Mouse (Mus musculus) limb, embryonic 10.5 days (tissue): ENCODE measurements at regions not wholly inside any gene's neighbourhood (a gene's known extent, or its start where the extent isn't known, plus 50 kb on each side); places are given as distances from the start of the nearest gene placed in this dataset.
A peak's percentile ranks its signal among the peaks of the same experiment; 100 is the strongest.

Source experiments
- DNase-seq: peaks from one replicate; pipeline ENCODE4 v3.0.0-alpha.2; 2017; ENCODE audit warnings: low spot score
- H3K27ac ChIP-seq: fragments of 300-500 bp; sonication (generic); 2 replicates; pipeline ENCODE4 v1.5.1; 2016; ENCODE audit warnings: mild to moderate bottlenecking
- H3K27me3 ChIP-seq: fragments of 300-500 bp; sonication (generic); 2 replicates; pipeline ENCODE4 v1.6.1; 2016; ENCODE audit warnings: low read depth, mild to moderate bottlenecking; ENCODE audit not compliant: poor library complexity, severe bottlenecking
- H3K36me3 ChIP-seq: fragments of 300-500 bp; sonication (generic); 2 replicates; pipeline ENCODE4 v1.6.1; 2016; ENCODE audit warnings: mild to moderate bottlenecking, moderate library complexity
- H3K4me1 ChIP-seq: fragments of 300-500 bp; sonication (generic); 2 replicates; pipeline ENCODE4 v1.6.1; 2016
- H3K4me3 ChIP-seq: fragments of 300-500 bp; sonication (generic); 2 replicates; pipeline ENCODE4 v1.5.1; 2016; ENCODE audit warnings: mild to moderate bottlenecking, moderate library complexity
- H3K9me3 ChIP-seq: fragments of 300-500 bp; sonication (generic); replicated peaks from 2 replicates; pipeline ENCODE4 v1.6.1; 2016; ENCODE audit warnings: mild to moderate bottlenecking
- WGBS: fragments of 180-500 bp; shearing (Covaris S2); methylation state at CpG from one replicate; pipeline ENCODE4 v1.1.7; 2016; 5-methylcytosine and 5-hydroxymethylcytosine counted together

DNA sequence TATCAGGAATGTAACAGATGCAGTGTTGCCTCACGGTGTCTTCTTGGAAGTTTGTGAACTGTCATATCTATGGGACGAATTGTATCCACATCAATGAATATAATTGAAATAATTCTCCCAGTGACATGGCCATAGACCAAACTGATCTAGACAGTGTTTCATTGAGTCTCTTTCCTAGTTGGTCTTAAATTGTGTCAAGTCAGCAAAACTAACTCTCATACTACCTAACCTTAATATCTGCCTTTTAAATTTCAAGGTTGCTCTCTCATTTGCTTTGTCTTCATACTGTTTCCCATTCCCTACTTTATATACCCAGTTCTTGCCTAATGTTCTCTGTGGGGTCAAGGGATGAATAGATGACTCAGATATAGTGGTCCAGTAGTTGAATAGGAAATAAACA, 397.9 kb upstream of the Gm765 start:
- Histone ChIP-seq H3K27ac (no peak overlapping the region), H3K36me3 (no peaks in the 10 kb centered on the region), H3K9me3 (no peaks in the 10 kb centered on the region), H3K4me3 (no peak overlapping the region), H3K4me1 (peaks cover 10% of the 10 kb centered on the region), H3K27me3 (no peaks in the 10 kb centered on the region)
- no peak for DNase-seq
- WGBS, result 91% methylated on average over 2 of the region's 2 CpGs

DNA sequence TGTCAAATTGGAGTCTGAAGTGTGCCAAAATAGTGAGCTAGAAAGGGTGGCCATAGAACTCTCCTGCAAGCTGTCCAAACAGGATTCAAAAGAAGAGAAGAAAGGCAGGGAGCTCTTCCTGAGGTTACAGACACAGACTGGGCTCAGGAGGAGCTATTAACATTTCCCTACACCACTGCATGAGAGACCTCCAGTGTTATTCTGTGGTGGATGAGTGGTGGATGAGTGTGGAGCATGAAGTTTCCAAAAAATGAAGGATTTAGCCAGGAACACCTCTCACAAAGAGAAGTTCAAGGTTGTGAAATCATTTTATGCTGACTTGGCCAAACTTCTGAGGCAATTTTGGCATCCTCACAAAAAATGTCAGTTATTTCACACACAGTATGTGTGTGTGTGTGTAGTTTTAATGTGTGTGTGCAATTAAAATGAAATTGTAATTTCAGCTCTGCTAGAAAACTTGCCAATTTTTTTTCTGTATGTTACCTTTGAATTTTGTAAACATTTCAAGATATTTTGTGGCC, 388.5 kb upstream of the Gm765 start:
- H3K4me1 ChIP-seq, result no peaks in the 10 kb centered on the region
- H3K27ac ChIP-seq, result no peak overlapping the region
- no peak for DNase-seq
- H3K4me3 ChIP-seq, result no peak overlapping the region
- no peaks in the 10 kb centered on the region for H3K9me3 ChIP-seq
- no peaks in the 10 kb centered on the region for H3K27me3 ChIP-seq
- no peaks in the 10 kb centered on the region for H3K36me3 ChIP-seq

DNA sequence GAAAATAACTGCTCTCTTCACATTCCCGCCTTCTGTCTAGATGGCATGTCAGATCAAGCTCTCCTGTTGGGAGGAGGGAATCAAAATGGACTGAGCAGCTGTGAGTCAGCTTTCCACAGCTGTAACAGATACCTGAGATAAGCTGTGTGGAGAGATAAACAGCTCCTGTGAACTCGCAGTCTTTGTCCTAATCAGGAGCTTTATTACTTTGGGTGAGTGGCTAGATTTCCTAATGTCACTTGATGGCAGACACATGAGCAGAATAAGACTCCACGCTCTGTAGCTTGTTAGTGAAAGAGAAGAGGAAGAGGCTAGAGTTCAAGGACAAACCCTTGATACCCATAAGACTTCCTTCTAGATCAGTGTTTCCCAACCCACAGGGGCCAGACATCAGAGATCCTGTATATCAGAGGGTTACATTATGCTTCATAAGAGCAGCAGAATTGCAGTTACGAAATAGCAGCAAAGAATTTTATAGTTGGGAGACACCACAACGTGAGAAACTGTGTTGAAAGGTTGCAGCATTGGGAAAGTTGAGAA, 384.1 kb upstream of the Gm765 start:
- Histone ChIP-seq H3K4me1 (no peaks in the 10 kb centered on the region), H3K27me3 (no peaks in the 10 kb centered on the region), H3K4me3 (no peak overlapping the region), H3K27ac (no peak overlapping the region), H3K9me3 (no peaks in the 10 kb centered on the region), H3K36me3 (no peaks in the 10 kb centered on the region)
- DNase-seq, result no peak
- WGBS, result 79% methylated on average over 5 of the region's 5 CpGs

DNA sequence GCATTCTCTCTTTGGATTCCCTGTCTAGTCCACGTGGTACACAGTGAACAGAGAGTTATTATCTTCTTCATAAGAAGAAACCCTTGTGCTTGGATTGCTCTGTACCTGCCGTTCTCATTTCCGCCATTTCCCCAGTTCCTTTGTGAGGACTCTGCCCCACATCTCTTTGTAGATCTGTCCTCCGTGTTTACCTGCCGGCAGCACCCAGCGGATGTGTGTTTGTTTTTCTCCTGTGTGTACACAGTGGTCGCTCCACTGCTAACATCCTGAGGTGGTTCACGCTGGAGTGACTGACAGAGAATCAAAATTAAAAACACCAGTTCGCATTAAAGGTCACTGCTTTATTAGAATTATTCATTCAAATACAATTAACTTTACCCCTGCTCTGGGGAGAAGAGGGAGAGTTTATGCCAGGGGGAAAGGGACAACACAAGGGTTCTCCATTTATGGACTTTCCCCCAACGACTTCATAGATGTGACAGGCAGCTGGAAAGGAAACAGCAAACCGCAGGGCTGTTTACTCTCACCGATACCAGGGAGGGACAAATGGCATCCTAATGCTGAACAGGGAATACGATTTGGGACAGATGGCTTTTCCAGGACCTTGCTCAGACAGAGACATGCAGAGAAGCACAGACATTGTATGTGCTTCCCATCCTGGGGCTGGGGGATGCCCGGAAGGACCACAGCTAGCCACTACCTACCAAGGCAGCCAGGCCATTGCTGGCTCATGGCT, 362.5 kb upstream of the Gm765 start:
- Histone ChIP-seq H3K27ac (no peak overlapping the region), H3K4me1 (peaks cover 4% of the 10 kb centered on the region; the same call in 1 of the 2 replicates), H3K27me3 (no peaks in the 10 kb centered on the region), H3K36me3 (no peaks in the 10 kb centered on the region), H3K4me3 (no peak overlapping the region), H3K9me3 (no peaks in the 10 kb centered on the region)
- no peak for DNase-seq
- WGBS, result 71% methylated on average over 14 of the region's 14 CpGs

DNA sequence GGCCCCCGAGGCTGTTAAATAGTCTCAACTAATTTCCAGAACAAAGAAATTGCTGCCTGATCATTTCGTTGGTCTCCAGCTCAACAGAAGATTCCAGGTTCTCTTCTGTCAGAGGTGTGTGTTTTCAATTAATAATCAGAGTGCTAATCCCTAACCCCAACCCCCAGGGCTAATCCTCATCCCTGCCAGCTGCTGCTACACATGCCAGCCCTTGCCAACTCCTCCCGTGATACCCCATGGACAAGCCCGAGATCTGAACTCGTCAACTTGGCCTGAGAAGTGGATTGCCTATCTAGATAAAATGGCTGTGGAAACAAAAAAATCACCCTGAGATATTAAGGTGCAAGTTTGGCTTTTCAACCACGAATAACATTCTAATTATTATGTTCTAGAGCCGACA, 355.0 kb upstream of the Gm765 start:
- Histone ChIP-seq H3K4me3 (no peak overlapping the region), H3K36me3 (no peaks in the 10 kb centered on the region), H3K9me3 (no peaks in the 10 kb centered on the region), H3K27ac (no peak overlapping the region), H3K4me1 (peaks cover 27% of the 10 kb centered on the region), H3K27me3 (no peaks in the 10 kb centered on the region)
- no peak for DNase-seq
- 83% methylated on average over 7 of the region's 7 CpGs for WGBS

DNA sequence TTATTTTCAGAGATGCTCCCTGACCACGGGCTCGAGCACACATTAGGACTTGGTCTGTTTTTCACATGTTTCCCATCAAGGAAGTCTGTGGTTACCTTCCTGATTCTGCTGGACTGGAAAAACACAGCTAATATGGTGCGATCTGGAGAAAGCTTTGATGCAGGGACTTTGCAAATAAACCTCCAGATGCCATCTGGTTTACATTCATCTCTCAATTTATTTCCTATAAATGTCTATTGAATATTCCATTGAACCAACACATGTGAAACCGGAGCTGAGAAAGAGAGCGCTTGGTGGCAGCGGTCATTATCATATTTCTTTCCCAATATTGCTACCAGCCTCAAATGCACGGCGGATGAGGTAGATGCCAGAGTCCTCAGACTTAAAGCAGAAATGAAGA, 350.9 kb upstream of the Gm765 start:
- WGBS, result 47% methylated on average over 8 of the region's 8 CpGs
- Histone ChIP-seq H3K36me3 (no peaks in the 10 kb centered on the region), H3K4me3 (no peak overlapping the region), H3K9me3 (no peaks in the 10 kb centered on the region), H3K27ac (no peak overlapping the region), H3K4me1 (peaks cover 44% of the 10 kb centered on the region), H3K27me3 (no peaks in the 10 kb centered on the region)
- no peak for DNase-seq

DNA sequence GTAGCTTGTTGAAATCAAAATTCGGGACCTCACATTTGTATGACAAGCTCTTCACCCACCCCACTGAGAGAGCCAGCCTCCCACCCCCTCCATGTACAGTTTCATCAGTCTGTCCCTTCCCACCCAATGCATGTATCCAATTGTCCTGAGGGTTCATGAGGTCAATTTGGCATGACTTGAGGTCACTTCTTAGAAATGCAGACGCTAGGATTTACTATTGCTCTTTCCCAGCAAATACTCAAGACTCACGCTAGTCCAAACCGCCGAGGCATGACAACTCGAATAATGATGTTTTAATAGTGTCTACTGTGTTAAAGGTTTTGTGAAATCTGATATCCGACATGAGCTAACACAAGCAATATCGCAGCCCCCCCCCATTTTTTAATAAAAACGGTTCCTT, 347.6 kb upstream of the Gm765 start:
- 70% methylated on average over 9 of the region's 9 CpGs for WGBS
- Histone ChIP-seq H3K4me3 (no peak overlapping the region), H3K36me3 (no peaks in the 10 kb centered on the region), H3K27ac (no peak overlapping the region), H3K4me1 (peaks cover 33% of the 10 kb centered on the region), H3K27me3 (no peaks in the 10 kb centered on the region), H3K9me3 (no peaks in the 10 kb centered on the region)
- no peak for DNase-seq

DNA sequence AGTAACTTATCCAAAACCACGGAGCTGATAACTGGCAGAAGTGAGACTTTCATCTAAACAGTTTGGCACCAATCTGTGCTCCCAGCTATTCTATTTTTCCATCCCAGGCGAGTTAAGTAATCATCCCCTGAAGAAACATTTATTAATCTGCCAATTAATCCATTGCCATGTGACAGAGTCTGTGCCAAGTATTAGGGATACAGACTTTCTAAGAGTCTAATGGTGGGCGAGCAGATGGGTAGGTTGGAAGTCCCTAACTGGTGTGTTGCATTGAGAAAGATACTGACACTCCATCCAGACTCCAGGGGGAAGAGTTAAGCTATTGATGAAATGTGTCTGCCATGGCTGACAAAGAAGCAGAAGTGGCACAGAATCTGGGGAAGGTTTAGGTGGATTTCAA, 346.8 kb upstream of the Gm765 start:
- Histone ChIP-seq H3K27ac (no peak overlapping the region), H3K4me1 (peaks cover 36% of the 10 kb centered on the region), H3K4me3 (no peak overlapping the region), H3K9me3 (no peaks in the 10 kb centered on the region), H3K27me3 (no peaks in the 10 kb centered on the region), H3K36me3 (no peaks in the 10 kb centered on the region)
- WGBS, result 91% methylated on average over 3 of the region's 3 CpGs
- DNase-seq, result no peak

DNA sequence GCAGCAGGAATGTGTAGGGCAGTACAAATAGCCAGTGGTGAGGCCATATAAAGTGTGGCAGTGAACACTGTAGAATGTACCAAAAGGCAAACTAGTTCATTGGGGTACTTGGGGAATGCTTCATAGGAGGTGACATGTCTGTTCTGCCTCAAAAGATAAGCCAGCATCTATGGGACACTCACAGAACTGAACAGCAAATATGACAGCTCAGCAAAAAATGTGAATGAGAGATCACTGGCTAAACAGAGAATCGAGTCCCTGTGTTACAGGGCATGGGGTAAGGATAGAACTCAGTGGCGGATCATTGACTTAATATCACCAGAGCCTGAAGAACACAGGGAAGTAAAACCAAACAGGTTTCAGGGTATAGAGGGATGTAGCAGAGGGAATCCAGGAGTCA, 346.1 kb upstream of the Gm765 start:
- H3K27me3 ChIP-seq, result no peaks in the 10 kb centered on the region
- no peaks in the 10 kb centered on the region for H3K9me3 ChIP-seq
- 92% methylated on average over 2 of the region's 2 CpGs for WGBS
- no peaks in the 10 kb centered on the region for H3K36me3 ChIP-seq
- no peak overlapping the region for H3K4me3 ChIP-seq
- H3K27ac ChIP-seq, result no peak overlapping the region
- H3K4me1 ChIP-seq, result peaks cover 32% of the 10 kb centered on the region
- DNase-seq, result no peak

DNA sequence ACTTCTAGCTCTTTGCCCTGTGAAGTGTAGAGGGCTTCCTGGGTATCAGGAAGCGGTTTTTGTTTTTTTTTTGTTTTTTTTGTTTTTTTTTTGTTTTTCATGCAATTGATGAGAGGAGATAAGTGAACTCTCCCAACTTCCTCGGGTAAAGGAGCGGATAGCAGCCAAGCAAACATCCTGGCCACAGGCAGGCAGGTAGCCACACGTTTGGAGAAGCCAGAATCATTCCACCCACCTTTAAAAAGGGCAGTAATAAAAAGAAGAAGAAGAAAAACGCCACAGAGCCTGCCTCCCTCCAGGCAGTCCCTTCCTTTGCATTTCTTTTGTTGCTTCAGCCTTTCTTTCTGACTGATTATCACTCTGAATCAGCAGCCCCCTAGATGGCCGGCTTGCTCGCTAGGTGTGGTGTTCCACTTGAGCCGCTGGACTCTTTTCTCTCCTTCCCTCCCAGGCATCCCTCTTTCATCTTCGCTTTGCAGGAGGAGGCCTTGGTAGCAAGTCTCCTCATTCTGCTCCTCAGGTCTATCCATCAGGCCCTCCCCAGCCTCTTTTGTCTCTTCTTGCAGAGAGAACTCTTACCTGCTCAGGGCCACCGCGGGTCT, 323.9 kb upstream of the Gm765 start:
- Histone ChIP-seq H3K4me1 (peaks cover 6% of the 10 kb centered on the region), H3K27ac (no peak overlapping the region), H3K36me3 (no peaks in the 10 kb centered on the region), H3K27me3 (peaks cover 15% of the 10 kb centered on the region), H3K4me3 (0 out of 2 replicates have a peak overlapping the region, but pooled peaks have one; percentile 22), H3K9me3 (no peaks in the 10 kb centered on the region)
- no peak for DNase-seq
- 18% methylated on average over 11 of the region's 11 CpGs for WGBS

DNA sequence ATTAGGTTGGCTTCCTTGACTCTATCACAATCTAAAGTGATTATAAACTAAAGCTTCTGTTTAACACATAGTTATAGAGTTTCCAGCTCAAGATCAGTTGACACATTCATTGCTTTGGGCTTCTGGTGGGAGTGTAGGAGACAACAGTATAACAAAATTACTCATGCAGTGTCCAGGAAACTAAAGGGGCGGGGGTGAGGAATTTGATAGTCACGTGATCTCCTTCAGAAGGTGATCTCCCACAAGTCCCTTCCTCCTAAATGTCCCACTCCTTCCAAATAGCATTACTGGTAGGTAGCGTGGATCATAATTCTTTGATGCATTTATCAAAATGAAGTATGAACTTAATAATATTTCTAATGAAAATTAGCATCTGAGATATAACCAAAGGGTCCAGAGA, 309.3 kb upstream of the Gm765 start:
- no peaks in the 10 kb centered on the region for H3K27me3 ChIP-seq
- no peak overlapping the region for H3K4me3 ChIP-seq
- 0 out of 2 replicates have a peak, but pooled peaks cover 3% of the 10 kb centered on the region for H3K4me1 ChIP-seq
- no peak for DNase-seq
- no peaks in the 10 kb centered on the region for H3K36me3 ChIP-seq
- no peak overlapping the region for H3K27ac ChIP-seq
- WGBS, result 89% methylated on average over 3 of the region's 3 CpGs
- H3K9me3 ChIP-seq, result no peaks in the 10 kb centered on the region

DNA sequence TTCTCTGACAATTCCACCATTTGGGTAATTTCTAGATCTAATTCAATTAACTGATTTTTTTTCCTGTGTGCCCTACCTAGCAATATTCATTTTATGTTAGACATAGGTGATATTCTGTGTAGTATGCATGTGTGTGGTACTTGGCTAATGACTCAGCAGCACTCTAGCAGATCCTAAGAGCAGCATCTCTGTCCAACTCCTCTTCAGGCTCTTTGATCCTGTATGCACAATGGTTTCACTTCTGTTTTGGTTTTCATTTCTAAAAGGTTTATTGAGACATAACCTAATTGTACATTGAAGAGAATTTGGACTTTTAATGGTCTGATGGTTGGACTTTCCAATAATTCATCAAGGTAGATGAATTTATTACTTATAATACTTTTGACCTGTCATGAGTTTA, 308.8 kb upstream of the Gm765 start:
- Histone ChIP-seq H3K4me3 (no peak overlapping the region), H3K27ac (no peak overlapping the region), H3K27me3 (no peaks in the 10 kb centered on the region), H3K36me3 (no peaks in the 10 kb centered on the region), H3K4me1 (0 out of 2 replicates have a peak, but pooled peaks cover 3% of the 10 kb centered on the region), H3K9me3 (no peaks in the 10 kb centered on the region)
- no peak for DNase-seq

DNA sequence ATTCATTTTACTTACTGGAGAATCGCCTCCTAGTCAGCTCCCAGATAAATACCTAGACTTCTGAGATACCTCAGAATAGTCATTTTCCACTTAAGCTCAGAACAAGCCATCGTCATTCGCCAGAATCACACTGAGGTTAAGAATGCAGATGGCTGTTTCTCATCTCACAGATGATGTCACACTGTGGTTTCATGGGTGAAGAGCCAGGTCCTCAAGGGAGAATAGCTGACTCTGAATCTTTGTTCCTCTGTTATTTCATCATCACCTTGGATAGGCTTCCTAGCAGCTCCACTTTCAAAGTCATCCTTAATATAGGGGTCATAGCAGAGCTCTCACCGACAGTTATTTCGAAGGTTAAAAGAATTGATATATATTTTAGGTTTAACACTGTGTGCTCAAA, 297.8 kb upstream of the Gm765 start:
- Histone ChIP-seq H3K27me3 (no peaks in the 10 kb centered on the region), H3K36me3 (no peaks in the 10 kb centered on the region), H3K4me1 (no peaks in the 10 kb centered on the region), H3K4me3 (no peak overlapping the region), H3K27ac (no peak overlapping the region), H3K9me3 (no peaks in the 10 kb centered on the region)
- WGBS, result 92% methylated on average over 5 of the region's 5 CpGs
- DNase-seq, result no peak
